Mouse (Mus musculus): Measurements from ENCODE around the gene Fbxo48. TPM values are rescaled to one million over a fixed set of nuclear protein-coding genes. Genes with fewer than 3 reads are reported as not detected.

Fbxo48 gene
- polyA plus RNA-seq, 1 experiment from 2014 or later: 0.66 TPM

Other genes with a start within 250 kb of the Fbxo48 start
- 3.5 and 3.9 TPM in 2 replicates for gene Egfr, start 199.2 kb upstream of the Fbxo48 start, polyA plus RNA-seq (2015; fragmentation: Nextera tagmentation; extraction: Ambion mirVana)
- gene Cnrip1, start 100.2 kb downstream of the Fbxo48 start, polyA plus RNA-seq (2015; fragmentation: Nextera tagmentation; extraction: Ambion mirVana): 99.1 and 99.3 TPM in 2 replicates
- gene Plek, start 101.0 kb downstream of the Fbxo48 start, polyA plus RNA-seq (2015; fragmentation: Nextera tagmentation; extraction: Ambion mirVana): 4.0 and 4.6 TPM in 2 replicates
- gene Ppp3r1, start 207.9 kb downstream of the Fbxo48 start, polyA plus RNA-seq (2015; fragmentation: Nextera tagmentation; extraction: Ambion mirVana): 178 and 180 TPM in 2 replicates
- 20.6 and 22.4 TPM in 2 replicates for gene Wdr92, start 230.7 kb downstream of the Fbxo48 start, polyA plus RNA-seq (2015; fragmentation: Nextera tagmentation; extraction: Ambion mirVana)

Measured in hindbrain, embryonic 13.5 days (tissue).